Mouse (Mus musculus) CD4-positive, CD25-positive, alpha-beta regulatory T cell, adult 4 months (primary cell): Measurements from ENCODE around the gene Hamp2. TPM values are rescaled to one million over a fixed set of nuclear protein-coding genes. Genes with fewer than 3 reads are reported as not detected.
"Not testable (repeated sequence)": the region's sequence is repeated elsewhere in the genome, so short reads cannot be mapped to it uniquely, and the experiment has no call there.

Experiments used
- ATAC-seq: one replicate; pipeline ENCODE4 v1.8.0; 2017
- polyA plus RNA-seq, 2 experiments: library from polyadenylated mRNA; unstranded; fragments of 100-300 nt; shearing (Covaris generic); gene quantifications; one replicate each; pipeline ENCODE4 v1.2.1; 2017

Gene Hamp2
- polyA plus RNA-seq, 2 experiments from 2014 or later = not detected

- ATAC-seq = no peak
Observed at GRCm38 (mm10) chr7:30952441-30953265, 28.2 kb upstream of the Hamp2 start.

GRCm38 (mm10) chr7:30949902-30950301, 25.4 kb upstream of the Hamp2 start:
- not testable (repeated sequence) for ATAC-seq

DNA sequence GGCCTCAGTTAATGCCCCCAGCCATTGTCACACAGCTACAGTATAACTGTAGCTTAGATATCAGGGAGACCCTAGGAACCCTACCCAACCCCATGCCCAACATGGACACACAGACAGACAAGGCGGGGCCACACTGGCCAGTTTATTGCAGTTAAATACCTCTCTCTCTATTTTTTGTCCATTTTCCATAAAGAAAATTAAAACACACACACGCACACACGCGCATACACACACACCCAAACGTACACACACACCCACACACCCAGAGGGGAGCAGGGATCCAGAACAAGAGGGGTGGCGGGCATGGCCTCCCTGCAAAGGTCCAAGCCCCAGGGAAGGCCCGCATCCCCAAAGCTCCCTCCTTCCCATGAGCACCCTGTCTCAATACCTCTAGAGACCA, 21.4 kb upstream of the Hamp2 start:
- ATAC-seq = no peak

DNA sequence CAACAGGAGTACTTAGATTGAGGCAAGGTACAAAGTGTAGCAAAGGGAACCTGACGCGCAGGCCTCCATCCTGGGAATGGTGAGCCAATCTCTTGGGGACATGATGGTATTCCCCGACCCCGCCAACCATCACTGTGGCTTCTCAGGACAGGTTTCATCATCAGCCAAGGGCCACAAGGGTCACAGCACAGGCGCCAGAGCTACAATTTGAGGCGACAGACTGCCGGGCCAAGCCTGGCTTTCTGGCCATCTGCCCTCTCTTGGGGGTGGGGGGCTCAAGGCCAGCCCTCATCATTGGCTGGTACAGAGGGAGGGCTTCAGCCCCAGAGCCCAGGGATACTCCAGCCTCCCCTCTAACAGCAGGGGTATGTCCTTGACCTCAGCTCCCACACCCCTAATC, 21.0 kb upstream of the Hamp2 start:
- not testable (repeated sequence) for ATAC-seq

- not testable (repeated sequence) for ATAC-seq
Observed at GRCm38 (mm10) chr7:30944706-30945105, 20.2 kb upstream of the Hamp2 start.

- ATAC-seq = no peak
Observed at GRCm38 (mm10) chr7:30943909-30944635, 19.6 kb upstream of the Hamp2 start, which contains the start of gene Hamp. TSS of gene Hamp (minus strand) at chr7:30944032.

- ATAC-seq = not testable (repeated sequence)
Observed at GRCm38 (mm10) chr7:30942365-30942764, 17.9 kb upstream of the Hamp2 start.

GRCm38 (mm10) chr7:30940070-30940469, 15.6 kb upstream of the Hamp2 start:
- peak; percentile 11 for ATAC-seq

DNA sequence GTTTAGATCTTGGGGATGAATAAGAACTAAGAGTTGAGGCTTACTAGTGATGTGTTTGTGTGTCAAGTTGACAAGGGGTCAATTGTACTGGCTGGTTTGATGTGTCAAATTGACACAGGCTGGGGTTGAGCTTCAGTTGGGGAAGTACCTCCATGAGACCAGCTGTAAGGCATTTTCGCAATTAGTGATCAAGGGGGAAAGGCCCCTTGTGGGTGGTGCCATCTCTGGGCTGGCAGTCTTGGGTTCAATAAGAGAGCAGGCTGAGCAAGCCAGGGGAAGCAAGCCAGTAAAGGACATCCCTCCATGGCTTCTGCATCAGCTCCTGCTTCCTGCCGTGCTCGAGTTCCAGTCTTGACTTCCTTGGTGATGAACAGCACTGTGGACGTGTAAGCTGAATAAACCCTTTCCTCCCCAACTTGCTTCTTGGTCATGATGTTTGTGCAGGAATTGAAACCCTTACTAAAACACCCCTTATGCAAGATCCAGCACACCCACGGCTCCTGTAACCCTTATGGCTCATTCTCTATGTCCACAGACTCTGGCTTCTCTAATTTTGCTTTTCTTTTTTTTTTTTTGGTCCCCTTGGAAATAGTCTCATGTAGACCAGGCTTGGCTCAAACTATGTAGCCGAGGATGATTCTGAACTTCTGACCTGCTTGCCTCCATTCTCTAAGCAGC, 11.1 kb upstream of the Hamp2 start:
- not testable (repeated sequence) for ATAC-seq

DNA sequence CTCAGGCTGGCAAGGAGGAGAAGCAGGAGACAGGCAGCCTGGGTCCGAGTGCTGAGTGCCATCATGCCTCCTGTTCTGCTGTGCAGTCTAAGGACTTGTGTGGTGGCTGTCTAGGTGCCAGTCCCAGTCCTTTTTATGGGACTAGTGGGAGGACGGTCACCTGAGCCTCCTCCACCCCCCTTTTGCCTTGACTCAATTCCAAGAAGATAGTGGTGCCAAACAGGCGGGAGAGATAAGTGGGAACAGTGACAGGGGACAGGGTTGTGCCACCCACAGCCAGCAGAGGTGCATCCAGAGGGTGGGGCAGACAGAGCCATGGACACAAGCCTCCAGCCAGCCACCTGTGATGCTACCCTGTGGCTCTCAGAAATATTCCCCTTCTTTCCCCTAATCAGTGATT, 410 bp downstream of the Hamp2 start:
- no peak for ATAC-seq

- ATAC-seq = not testable (repeated sequence)
Observed at GRCm38 (mm10) chr7:30922490-30922889, 2.0 kb downstream of the Hamp2 start.

GRCm38 (mm10) chr7:30920217-30920616, 4.3 kb downstream of the Hamp2 start:
- ATAC-seq = no peak

GRCm38 (mm10) chr7:30917219-30917618, 7.3 kb downstream of the Hamp2 start:
- no peak for ATAC-seq

- no peak for ATAC-seq
Observed at GRCm38 (mm10) chr7:30916713-30917112, 7.8 kb downstream of the Hamp2 start.

- ATAC-seq = no peak
Observed at GRCm38 (mm10) chr7:30914732-30915131, 9.7 kb downstream of the Hamp2 start, which contains the start of gene Mag. TSS of gene Mag (minus strand) at chr7:30914873.

DNA sequence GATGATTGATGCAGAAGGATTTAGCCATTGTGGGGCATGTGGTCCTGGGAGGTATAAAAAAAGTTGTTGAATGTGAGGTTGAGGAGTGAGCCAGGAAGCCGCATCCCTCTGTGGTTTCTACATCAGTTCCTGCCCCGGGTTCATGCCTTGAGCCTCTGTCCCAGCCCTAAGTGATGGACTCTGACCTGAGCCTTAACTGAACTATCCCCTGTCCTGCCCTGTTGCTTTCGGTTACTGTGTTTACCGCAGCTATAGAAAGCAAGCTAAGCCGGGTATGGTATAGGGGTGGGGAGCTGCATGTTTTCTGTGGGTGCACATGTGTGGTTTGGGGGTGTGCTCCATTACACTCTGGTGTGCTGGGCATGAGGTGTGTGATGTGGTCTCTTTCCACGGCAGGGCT, 14.7 kb downstream of the Hamp2 start:
- no peak for ATAC-seq

DNA sequence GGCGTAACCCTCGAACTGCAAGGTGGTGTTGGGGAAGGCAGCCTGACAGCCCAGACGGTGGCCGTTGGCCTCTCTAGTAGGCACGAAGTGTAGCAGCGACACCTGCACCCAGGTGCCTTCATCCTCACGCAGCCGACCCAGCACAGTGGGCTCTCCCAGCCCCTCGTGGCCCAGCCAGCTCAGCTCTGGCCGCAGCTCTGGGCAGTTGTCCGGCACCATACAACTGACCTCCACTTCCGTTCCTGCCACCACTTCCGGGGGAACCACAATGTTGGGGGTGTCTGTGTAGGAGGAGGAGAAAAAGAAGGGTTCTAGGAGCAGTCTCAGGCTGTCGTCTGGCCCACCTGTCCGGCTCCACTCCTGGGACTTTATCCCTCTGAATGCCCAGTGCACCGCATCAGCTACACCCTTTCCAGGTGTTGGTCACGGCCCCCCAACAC, 15.5 kb downstream of the Hamp2 start:
- ATAC-seq = no peak

- no peak for ATAC-seq
Observed at GRCm38 (mm10) chr7:30908277-30908991, 16.0 kb downstream of the Hamp2 start.

- ATAC-seq = no peak
Observed at GRCm38 (mm10) chr7:30904042-30904441, 20.4 kb downstream of the Hamp2 start.

DNA sequence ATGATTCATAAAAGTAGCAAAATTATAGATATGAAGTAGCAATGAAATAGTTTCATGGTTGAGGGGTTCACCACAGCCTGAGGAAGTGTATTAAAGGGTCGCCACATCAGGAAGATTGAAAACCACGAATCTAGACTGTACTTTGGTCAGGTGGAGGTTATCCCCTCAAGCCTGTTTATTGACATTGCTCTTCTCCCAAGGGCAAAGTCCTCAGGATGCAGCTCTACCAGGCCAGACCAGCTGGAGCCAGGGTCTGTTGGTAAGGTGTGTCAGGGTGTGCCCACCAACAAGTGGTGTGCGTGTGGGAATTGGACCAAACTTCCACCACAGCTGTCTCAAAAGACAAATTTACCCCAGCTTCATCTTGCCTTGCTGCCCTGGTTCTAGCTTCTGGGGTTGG, 29.3 kb downstream of the Hamp2 start:
- no peak for ATAC-seq

DNA sequence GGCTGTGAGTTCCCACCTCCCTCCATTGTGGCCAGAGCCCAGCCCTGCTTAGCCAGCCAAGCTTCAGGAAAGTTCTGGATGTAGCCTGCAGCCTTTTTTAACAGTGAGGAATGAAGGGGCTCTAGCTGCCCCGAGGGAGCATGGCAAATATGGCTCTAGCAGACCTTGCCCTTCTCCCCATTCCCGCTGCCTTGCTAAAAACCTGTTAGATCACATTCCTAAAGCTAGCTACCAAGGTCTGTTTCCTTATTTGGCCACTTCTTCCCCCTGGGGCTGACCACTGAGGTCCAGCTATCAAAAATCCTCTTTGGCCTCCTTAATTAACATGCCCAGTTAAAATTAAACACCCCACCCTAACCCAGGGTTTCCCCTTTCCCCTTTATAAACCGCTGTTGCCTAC, 32.0 kb downstream of the Hamp2 start:
- no peak for ATAC-seq

DNA sequence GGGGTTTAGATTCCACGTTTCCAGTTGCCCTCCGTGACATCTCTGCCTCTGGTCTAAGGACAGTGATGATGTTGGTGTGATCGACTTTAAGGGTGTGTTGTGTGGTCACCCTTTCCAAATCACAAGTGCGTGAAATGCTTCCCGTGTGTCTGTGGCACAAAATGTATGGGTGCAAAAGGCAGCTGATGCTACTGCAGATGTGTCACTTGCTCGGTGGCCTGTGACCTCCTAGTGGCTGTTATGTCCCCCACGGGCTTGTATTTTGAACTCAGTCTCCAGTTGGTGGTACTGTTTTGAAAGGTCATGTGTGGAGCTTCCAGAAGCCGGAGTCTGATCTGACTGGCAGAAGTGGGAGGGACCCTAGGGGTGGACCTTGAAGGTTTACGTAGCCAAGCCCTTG, 32.7 kb downstream of the Hamp2 start:
- no peak for ATAC-seq
